ENCODE assay signal across 21 mouse cellular contexts in genomic region chr8:84356482-84356881, GRCm38 (mm10). TPM values are rescaled to one million over a fixed set of nuclear protein-coding genes. Genes with fewer than 3 reads are reported as not detected.
A peak's percentile ranks its signal among the peaks of the same experiment; 100 is the strongest.
DNase-seq lines count a peak whose midpoint lies in the region; ATAC-seq and TF ChIP-seq lines count a peak whose summit lies in the region.
"Had no signal": no experiment of that assay in that cellular context is flagged by ENCODE, and none has a peak within 500 bp of the region (broad histone marks: within the 10 kb centered on the region; RNA-seq: fewer than 3 reads in every experiment).

No protein-coding gene starts in this region.

- H3K27me3 ChIP-seq in hindbrain, embryonic 10.5 days (ENCODE audit: insufficient read depth, poor library complexity, severe bottlenecking): peaks cover 17% of the 10 kb centered on the region
- no peaks in the 10 kb centered on the region for H3K27me3 ChIP-seq in hindbrain, embryonic 11.5 days (ENCODE audit: control insufficient read depth, insufficient read depth, low read length)
- no peaks in the 10 kb centered on the region for H3K27me3 ChIP-seq in midbrain, embryonic 16.5 days (ENCODE audit: control insufficient read depth, insufficient read depth, low read depth, low read length)
- peaks cover 11% of the 10 kb centered on the region for H3K27me3 ChIP-seq in midbrain, embryonic 10.5 days (ENCODE audit: low read depth, poor library complexity, severe bottlenecking)
- H3K27me3 ChIP-seq in intestine, embryonic 16.5 days (replicated peaks; ENCODE audit: control insufficient read depth, insufficient read depth, low read length): no peaks in the 10 kb centered on the region
- H3K27me3 ChIP-seq: hindbrain, embryonic 15.5 days had no signal

- no peak overlapping the region for H3K4me3 ChIP-seq in hindbrain, embryonic 10.5 days
- H3K4me3 ChIP-seq in hindbrain, embryonic 11.5 days (ENCODE audit: low read depth, low read length): no peak overlapping the region
- H3K4me3 ChIP-seq in midbrain, embryonic 16.5 days (ENCODE audit: low read depth, low read length): no peak overlapping the region
- no peak overlapping the region for H3K4me3 ChIP-seq in midbrain, embryonic 10.5 days
- H3K4me3 ChIP-seq in ES-E14 (ENCODE audit: insufficient read depth in 1 of 2, low read depth in 1 of 2, low read length in 2 of 2, poor library complexity in 1 of 2, severe bottlenecking in 1 of 2): peak overlapping the region; percentile 7 to 8; a peak in 2 of 4 replicates
- no peak overlapping the region for H3K4me3 ChIP-seq in intestine, embryonic 16.5 days (ENCODE audit: low read length)
- H3K4me3 ChIP-seq: forebrain, embryonic 10.5 days; gastrocnemius, adult 2 months; hindbrain, embryonic 15.5 days; myocyte had no signal

- H3K9ac ChIP-seq in hindbrain, embryonic 11.5 days (ENCODE audit: low read depth, low read length): no peak overlapping the region
- no peak overlapping the region for H3K9ac ChIP-seq in midbrain, embryonic 16.5 days (ENCODE audit: low read depth, low read length)
- H3K9ac ChIP-seq in ES-E14 (ENCODE audit: insufficient read depth, low read depth, low read length, poor library complexity, severe bottlenecking): no peak overlapping the region
- no peak overlapping the region for H3K9ac ChIP-seq in intestine, embryonic 16.5 days (ENCODE audit: low read depth, low read length)
- H3K9ac ChIP-seq: forebrain, postnatal 0 days; hindbrain, embryonic 15.5 days had no signal

- no peak for ATAC-seq in hindbrain, embryonic 11.5 days (ENCODE audit: low FRiP score)
- 0 out of 2 replicates have a peak, but pooled peaks have one; percentile 12 for ATAC-seq in midbrain, embryonic 16.5 days
- ATAC-seq in intestine, embryonic 16.5 days: peak; percentile 72
- no peak for ATAC-seq in CD4-positive, CD25-positive, alpha-beta regulatory T cell, adult 4 months
- ATAC-seq: forebrain, postnatal 0 days had no signal

- in situ Hi-C loops in ES-E14 (cut with MboI; ENCODE audit: low sequenced_read_pairs in 2 of 2, unreplicated experiment in 2 of 2): loop anchor here (5.0 to 10.0 kb wide), 3 partner anchors 62 to 342 kb away; partner anchors contain the start of gene 2210011C24Rik (in 1 of the 2)

- DNase-seq in hindbrain, embryonic 10.5 days (ENCODE audit: low spot score): no peak
- DNase-seq in hindbrain, embryonic 11.5 days (ENCODE audit: low spot score): no peak
- DNase-seq in midbrain, embryonic 10.5 days (ENCODE audit: low spot score): no peak
- DNase-seq in ES-E14 (ENCODE audit: low read depth, low spot score): peak; percentile 59
- no peak for DNase-seq in frontal cortex, postnatal 14 days (ENCODE audit: low spot score in 2 of 2)
- DNase-seq: B cell, adult 2 months; cerebellum, adult 18-20 months; forebrain, postnatal 0 days; gastrocnemius, adult 2 months; heart, adult 11 months; kidney, adult 8-10 months; kidney, postnatal 36 days; lung, adult 2 months; right cerebral cortex, postnatal 14 days had no signal

- H3K4me2 ChIP-seq in hindbrain, embryonic 11.5 days (replicated peaks; ENCODE audit: low read depth, low read length): no peak overlapping the region
- no peak overlapping the region for H3K4me2 ChIP-seq in midbrain, embryonic 16.5 days (ENCODE audit: low read length)
- H3K4me2 ChIP-seq in intestine, embryonic 16.5 days (ENCODE audit: low read depth, low read length): no peak overlapping the region
- H3K4me2 ChIP-seq: hindbrain, embryonic 15.5 days had no signal

- H3K27ac ChIP-seq in hindbrain, embryonic 10.5 days: 0 out of 2 replicates have a peak overlapping the region, but pooled peaks have one; percentile 19
- H3K27ac ChIP-seq in hindbrain, embryonic 11.5 days (ENCODE audit: low read depth, low read length): no peak overlapping the region
- H3K27ac ChIP-seq in midbrain, embryonic 16.5 days (ENCODE audit: low read length): no peak overlapping the region
- H3K27ac ChIP-seq in midbrain, embryonic 10.5 days (replicated peaks): no peak overlapping the region; the same call in 1 of the 2 replicates
- no peak overlapping the region for H3K27ac ChIP-seq in ES-E14 (ENCODE audit: insufficient read depth, low read depth, low read length, poor library complexity, severe bottlenecking)
- no peak overlapping the region for H3K27ac ChIP-seq in intestine, embryonic 16.5 days (ENCODE audit: low read length)
- H3K27ac ChIP-seq: forebrain, embryonic 10.5 days; gastrocnemius, adult 2 months; hindbrain, embryonic 15.5 days had no signal

- WGBS in hindbrain, embryonic 10.5 days: 69% methylated on average over 11 of the region's 11 CpGs
- WGBS in hindbrain, embryonic 11.5 days: 56% methylated on average over 10 of the region's 11 CpGs
- 71% methylated on average over 11 of the region's 11 CpGs for WGBS in midbrain, embryonic 16.5 days
- 76% methylated on average over 11 of the region's 11 CpGs for WGBS in midbrain, embryonic 10.5 days
- 40% methylated on average over 11 of the region's 11 CpGs for WGBS in intestine, embryonic 16.5 days

- no peaks in the 10 kb centered on the region for H3K9me3 ChIP-seq in hindbrain, embryonic 10.5 days
- no peaks in the 10 kb centered on the region for H3K9me3 ChIP-seq in hindbrain, embryonic 11.5 days (ENCODE audit: control insufficient read depth, low read length)
- no peaks in the 10 kb centered on the region for H3K9me3 ChIP-seq in midbrain, embryonic 16.5 days (replicated peaks; ENCODE audit: control insufficient read depth, low read length, poor library complexity, severe bottlenecking)
- H3K9me3 ChIP-seq in midbrain, embryonic 10.5 days (replicated peaks): no peaks in the 10 kb centered on the region
- no peaks in the 10 kb centered on the region for H3K9me3 ChIP-seq in ES-E14 (ENCODE audit: control insufficient read depth, insufficient read depth, low read depth, low read length)
- H3K9me3 ChIP-seq in intestine, embryonic 16.5 days (ENCODE audit: control insufficient read depth, low read length): no peaks in the 10 kb centered on the region
- H3K9me3 ChIP-seq: forebrain, embryonic 10.5 days; G1E; hindbrain, embryonic 15.5 days had no signal

- no peaks in the 10 kb centered on the region for H3K36me3 ChIP-seq in hindbrain, embryonic 10.5 days
- no peaks in the 10 kb centered on the region for H3K36me3 ChIP-seq in hindbrain, embryonic 11.5 days (ENCODE audit: control insufficient read depth, insufficient read depth, low read length)
- H3K36me3 ChIP-seq in midbrain, embryonic 16.5 days (ENCODE audit: control insufficient read depth, insufficient read depth, low read length): no peaks in the 10 kb centered on the region
- H3K36me3 ChIP-seq in midbrain, embryonic 10.5 days: no peaks in the 10 kb centered on the region
- no peaks in the 10 kb centered on the region for H3K36me3 ChIP-seq in ES-E14 (ENCODE audit: control insufficient read depth, insufficient read depth, low read length, poor library complexity, severe bottlenecking)
- H3K36me3 ChIP-seq in intestine, embryonic 16.5 days (ENCODE audit: control insufficient read depth, insufficient read depth, low read length): no peaks in the 10 kb centered on the region
- H3K36me3 ChIP-seq: forebrain, embryonic 10.5 days; G1E; hindbrain, embryonic 15.5 days had no signal

- peaks cover 9% of the 10 kb centered on the region for H3K4me1 ChIP-seq in hindbrain, embryonic 10.5 days (replicated peaks)
- H3K4me1 ChIP-seq in hindbrain, embryonic 11.5 days (replicated peaks; ENCODE audit: control insufficient read depth, insufficient read depth, low read length): no peaks in the 10 kb centered on the region
- peaks cover 3% of the 10 kb centered on the region; the same call in 1 of the 2 replicates for H3K4me1 ChIP-seq in midbrain, embryonic 16.5 days (ENCODE audit: control insufficient read depth, insufficient read depth, low read length)
- peaks cover 9% of the 10 kb centered on the region for H3K4me1 ChIP-seq in midbrain, embryonic 10.5 days
- H3K4me1 ChIP-seq in ES-E14 (ENCODE audit: control insufficient read depth in 2 of 2, insufficient read depth in 2 of 2, low read length in 2 of 2, poor library complexity in 1 of 2): peaks cover 0 to 17% of the 10 kb centered on the region in 2 experiments; a peak in 1 of 4 replicates
- peaks cover 4% of the 10 kb centered on the region; the same call in 1 of the 2 replicates for H3K4me1 ChIP-seq in intestine, embryonic 16.5 days (ENCODE audit: control insufficient read depth, insufficient read depth, low read length)

TF ChIP-seq in ES-E14, 5 proteins besides CTCF, POLR2A, EP300 and RAD21:
- TF ChIP-seq CHD2 (IDR thresholded peaks at IDR 0.05; ENCODE audit: low read depth, low read length) (no peak), MAFK (IDR thresholded peaks at IDR 0.05; ENCODE audit: insufficient read depth, low read depth, low read length) (no peak), ZNF384 (IDR thresholded peaks at IDR 0.05; ENCODE audit: low read depth, low read length) (no peak), ZC3H11A (IDR thresholded peaks at IDR 0.05; ENCODE audit: borderline replicate concordance, low read depth, low read length) (no peak), HCFC1 (IDR thresholded peaks at IDR 0.05; ENCODE audit: borderline replicate concordance, insufficient read depth, low read length) (no peak)

RNA-seq across cellular contexts. Expression of gene Cacna1a, which starts 31.8 kb away (rescaled TPM):
- 7.3 TPM in 2 replicates for polyA plus RNA-seq in hindbrain, embryonic 10.5 days (2016; fragmentation: Nextera tagmentation; extraction: Ambion mirVana)
- polyA plus RNA-seq in hindbrain, embryonic 11.5 days (2014; fragmentation: Nextera tagmentation; extraction: Ambion mirVana): 5.2 and 10.4 TPM in 2 replicates
- 19.9 and 20.0 TPM in 2 replicates for polyA plus RNA-seq in midbrain, embryonic 16.5 days (2015; fragmentation: Nextera tagmentation; extraction: Ambion mirVana)
- polyA plus RNA-seq in midbrain, embryonic 10.5 days (2016; fragmentation: Nextera tagmentation; extraction: Ambion mirVana): 6.9 and 9.2 TPM in 2 replicates
- total RNA-seq in ES-E14 (2012; rRNA removed): 27.4 and 33.4 TPM in 2 replicates
- polyA plus RNA-seq in intestine, embryonic 16.5 days (2015; fragmentation: Nextera tagmentation; extraction: Ambion mirVana): 2.0 and 2.5 TPM in 2 replicates
- polyA plus RNA-seq in CD4-positive, CD25-positive, alpha-beta regulatory T cell, adult 4 months (2017; shearing (Covaris generic)): 10 to 100 TPM in 1 of 2 experiments, 1 to 10 TPM in 1; 8.0 to 11.2 TPM

Comparison
In these comparisons a context has a peak if more than half of its experiments do, and no peak if none do; other contexts are left out.
1. H3K4me3 ChIP-seq: peak in ES-E14 (2 of 2); none in hindbrain, embryonic 10.5 days (single experiment), hindbrain, embryonic 11.5 days (single experiment), midbrain, embryonic 16.5 days (single experiment), midbrain, embryonic 10.5 days (single experiment) and intestine, embryonic 16.5 days (single experiment).
2. ATAC-seq: peak in midbrain, embryonic 16.5 days (single experiment) and intestine, embryonic 16.5 days (single experiment); none in hindbrain, embryonic 11.5 days (single experiment) and CD4-positive, CD25-positive, alpha-beta regulatory T cell, adult 4 months (single experiment).